Mouse (Mus musculus): ENCODE results near the gene Gm11567.
"Not testable (repeated sequence)": the region's sequence is repeated elsewhere in the genome, so short reads cannot be mapped to it uniquely, and the experiment has no call there.

Gm11567 gene

DNA sequence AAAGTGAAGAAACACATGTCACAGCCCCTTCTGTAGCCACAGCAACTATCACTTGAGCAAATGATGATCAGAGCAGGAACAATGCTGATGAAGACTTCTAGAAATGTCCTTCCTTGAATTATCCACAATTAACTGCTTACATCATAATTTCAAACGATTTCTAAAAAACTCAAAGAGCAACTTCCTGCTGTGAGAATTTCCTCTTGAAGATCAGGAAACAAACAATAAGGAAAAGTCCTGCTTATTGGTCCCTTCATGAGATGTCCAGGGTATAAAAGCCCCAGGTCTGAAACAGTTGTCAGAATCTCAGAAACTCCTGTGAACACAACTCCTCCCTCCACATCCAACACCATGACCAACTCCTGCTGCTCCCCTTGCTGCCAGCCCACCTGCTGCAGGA lies at the start of gene Gm11567:
Gene Gm11567 (plus strand): TSS at position 301 of the 400 bp plus-strand sequence.
- not testable (repeated sequence) for ATAC-seq (ENCODE audit: low TSS enrichment)

DNA sequence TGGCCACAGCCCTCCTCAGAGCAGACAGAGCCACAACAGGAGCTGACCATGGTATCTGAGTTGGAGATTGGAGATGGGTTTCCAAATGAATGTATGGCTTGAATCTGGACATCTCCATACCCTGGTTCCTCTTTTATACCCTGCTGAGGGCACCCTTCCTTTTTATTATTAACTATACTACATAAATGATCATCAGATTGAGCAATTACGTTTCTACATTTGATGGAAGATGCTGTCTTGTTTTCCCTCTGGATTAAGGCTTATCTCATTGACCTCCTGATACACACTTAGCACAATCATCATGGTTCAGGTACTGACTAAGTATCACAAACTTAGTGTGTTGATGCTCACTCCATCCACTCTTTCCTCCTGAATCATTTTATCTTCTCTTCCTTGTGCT lies 41.0 kb upstream of the Gm11567 start, which contains the start of gene 2300003K06Rik:
Gene 2300003K06Rik (minus strand): TSS at position 101 of the 400 bp plus-strand sequence.
- no peak for ATAC-seq (ENCODE audit: low TSS enrichment)

DNA sequence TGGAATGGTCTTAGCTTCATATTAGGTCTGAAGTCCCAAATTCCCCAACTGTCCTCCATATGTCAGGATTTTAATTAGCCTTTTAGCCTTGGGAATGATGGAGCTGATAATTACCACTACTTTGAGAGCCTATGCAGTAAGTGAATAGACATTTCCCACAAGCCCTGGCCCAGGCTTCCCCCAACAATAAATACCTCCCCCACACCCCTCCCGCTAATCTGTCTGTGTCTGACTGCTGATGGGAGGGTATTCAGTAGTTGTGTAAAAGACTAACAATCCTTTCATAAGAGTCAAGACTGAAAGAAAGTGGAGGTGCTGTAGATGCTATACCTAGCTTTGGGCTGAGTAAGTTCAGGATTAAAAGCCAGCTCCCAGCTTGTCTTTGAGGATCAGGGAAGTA lies 36.8 kb upstream of the Gm11567 start:
- no peak for ATAC-seq (ENCODE audit: low TSS enrichment)

GRCm38 (mm10) chr11:99846746-99847145 lies 32.2 kb upstream of the Gm11567 start:
- no peak for ATAC-seq (ENCODE audit: low TSS enrichment)

DNA sequence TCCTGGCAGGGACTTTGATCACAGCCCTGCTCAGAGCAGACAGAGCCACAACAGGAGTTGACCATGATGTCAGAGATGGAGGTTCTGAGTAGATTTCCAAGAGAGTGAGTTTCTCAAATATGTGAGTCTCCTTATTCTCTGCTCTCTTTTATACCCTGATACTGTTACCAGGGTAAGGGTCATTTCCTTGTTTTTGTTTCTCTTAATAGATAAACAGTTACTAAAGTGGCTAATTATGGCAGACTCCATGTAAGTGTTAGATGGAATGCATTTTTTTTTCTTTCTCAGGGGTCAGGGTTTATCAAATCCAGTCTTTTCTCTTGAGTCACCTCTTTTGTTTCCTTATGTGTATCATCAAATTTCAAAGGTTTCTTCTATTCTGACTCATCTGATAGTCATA lies 27.5 kb upstream of the Gm11567 start, which contains the start of gene Krtap4-16:
Gene Krtap4-16 (minus strand): TSS at position 101 of the 400 bp plus-strand sequence.
- ATAC-seq (ENCODE audit: low TSS enrichment): no peak

DNA sequence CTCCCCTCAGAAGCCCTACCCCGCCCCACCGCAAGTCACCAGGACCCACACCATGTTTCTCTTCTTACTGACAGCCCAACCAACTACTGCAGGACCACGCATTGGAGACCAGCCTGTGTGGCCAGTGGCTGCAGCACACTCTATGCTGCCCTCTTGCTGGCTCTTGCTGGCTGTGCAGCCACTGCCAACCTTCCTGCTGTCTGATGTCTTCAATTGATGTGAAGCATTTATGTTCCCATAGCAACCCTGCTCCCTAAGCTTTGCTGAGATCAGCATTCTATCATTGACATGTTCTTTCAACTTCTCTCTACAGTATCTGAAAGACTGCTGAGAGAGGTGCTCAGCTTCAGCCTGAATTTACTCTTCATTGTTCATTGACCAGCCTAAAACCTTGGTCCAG lies 24.9 kb upstream of the Gm11567 start:
- ATAC-seq (ENCODE audit: low TSS enrichment): no peak

- ATAC-seq (ENCODE audit: low TSS enrichment): no peak
These were observed 21.4 kb upstream of the Gm11567 start, which contains the start of gene Gm11568 for GRCm38 (mm10) chr11:99857617-99858016. TSS of gene Gm11568 (plus strand) at chr11:99857917.

GRCm38 (mm10) chr11:99858761-99859160 lies 20.2 kb upstream of the Gm11567 start:
- peak; percentile 23; the same call in 1 of the 2 replicates for ATAC-seq (ENCODE audit: low TSS enrichment)

- not testable (repeated sequence) for ATAC-seq (ENCODE audit: low TSS enrichment)
These were observed 14.8 kb upstream of the Gm11567 start, which contains the start of gene Gm11559 for GRCm38 (mm10) chr11:99864176-99864575. TSS of gene Gm11559 (plus strand) at chr11:99864476.

DNA sequence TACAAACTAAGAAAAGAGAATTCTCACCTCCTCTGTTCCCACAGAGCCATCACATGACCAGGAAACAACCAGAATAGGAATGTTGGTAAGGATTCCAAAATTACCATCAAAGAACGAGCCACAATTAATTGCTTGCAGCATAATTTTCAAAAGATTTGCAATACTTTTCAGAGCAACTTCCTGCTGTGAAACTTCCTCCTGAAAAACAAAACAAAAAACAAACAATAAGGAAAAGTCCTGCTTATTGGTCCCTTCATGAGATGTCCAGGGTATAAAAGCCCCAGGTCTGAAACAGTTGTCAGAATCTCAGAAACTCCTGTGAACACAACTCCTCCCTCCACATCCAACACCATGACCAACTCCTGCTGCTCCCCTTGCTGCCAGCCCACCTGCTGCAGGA lies 5.9 kb upstream of the Gm11567 start, which contains the start of gene Krtap9-1:
Gene Krtap9-1 (plus strand): TSS at position 301 of the 400 bp plus-strand sequence.
- ATAC-seq (ENCODE audit: low TSS enrichment): not testable (repeated sequence)

- no peak for ATAC-seq (ENCODE audit: low TSS enrichment)
These were observed 28.6 kb downstream of the Gm11567 start, which contains the start of gene Krtap31-1 for GRCm38 (mm10) chr11:99907620-99908019. TSS of gene Krtap31-1 (plus strand) at chr11:99907920.

- ATAC-seq (ENCODE audit: low TSS enrichment): no peak
These were observed 35.5 kb downstream of the Gm11567 start, which contains the start of gene Gm11565 for GRCm38 (mm10) chr11:99914451-99914850. TSS of gene Gm11565 (plus strand) at chr11:99914751.
